Mouse (Mus musculus) bone marrow, adult 2 months (tissue): ENCODE data around the gene Rgs12.

Experiments used
- CTCF ChIP-seq: fragments of 200-500 bp; IDR thresholded peaks from 2 replicates; pipeline ENCODE4 v1.5.1; 2011; ENCODE audit warnings: low read length, control low read depth; ENCODE audit not compliant: control insufficient read depth, insufficient read depth
- POLR2A ChIP-seq: fragments of 200-500 bp; IDR thresholded peaks from 2 replicates; pipeline ENCODE4 v1.6.1; 2011; ENCODE audit warnings: low read depth, mild to moderate bottlenecking, control low read depth, low read length, borderline replicate concordance; ENCODE audit not compliant: control insufficient read depth

GRCm38 (mm10) chr5:35037438-35037837 lies 88.2 kb downstream of the Rgs12 start:
- TF ChIP-seq POLR2A (no peak), CTCF (no peak)
